Mouse (Mus musculus): ENCODE results near the gene Gm26920. TPM values are rescaled to one million over a fixed set of nuclear protein-coding genes. Genes with fewer than 3 reads are reported as not detected.
A peak's percentile ranks its signal among the peaks of the same experiment; 100 is the strongest.

The Gm26920 gene
- polyA plus RNA-seq, 2 experiments, result 0.23 TPM; not detected in 1

- Histone ChIP-seq H3K9me3 (ENCODE audit: control insufficient read depth, low read length) (no peaks in the 10 kb centered on the region), H3K4me2 (ENCODE audit: low read depth) (no peak overlapping the region), H3K9ac (replicated peaks) (no peak overlapping the region), H3K36me3 (replicated peaks; ENCODE audit: control insufficient read depth, insufficient read depth, low read depth) (no peaks in the 10 kb centered on the region; the same call in 1 of the 2 replicates), H3K27ac (no peak overlapping the region), H3K4me3 (ENCODE audit: insufficient read depth in 1 of 2, low read depth in 2 of 2, low read length in 2 of 2) (no peak overlapping the region), H3K4me1 (replicated peaks; ENCODE audit: control insufficient read depth in 2 of 2, insufficient read depth in 2 of 2, low read length in 1 of 2) (peaks cover 8% of the 10 kb centered on the region in 2 experiments), H3K27me3 (ENCODE audit: control insufficient read depth, insufficient read depth, low read length) (no peaks in the 10 kb centered on the region)
- 10% methylated on average over 3 of the region's 3 CpGs for WGBS (ENCODE audit: insufficient replicate concordance)
- DNase-seq (ENCODE audit: low read depth in 3 of 3, low spot score in 3 of 3) (no peak), ATAC-seq (ENCODE audit: insufficient read depth) (no peak)
- TF ChIP-seq CTCF (IDR thresholded peaks at IDR 0.05; ENCODE audit: low read depth) (no peak), EP300 (IDR thresholded peaks at IDR 0.05; ENCODE audit: low read depth) (no peak)
Measured at GRCm38 (mm10) chr7:30053591-30053990, 36.6 kb downstream of the Gm26920 start.

GRCm38 (mm10) chr7:30050882-30051548 is 39.2 kb downstream of the Gm26920 start, which contains the start of gene Zfp14:
Gene Zfp14 (minus strand): TSS chr7:30051380.
- TF ChIP-seq EP300 (IDR thresholded peaks at IDR 0.05; ENCODE audit: low read depth) (no peak), CTCF (IDR thresholded peaks at IDR 0.05; ENCODE audit: low read depth) (no peak)
- ATAC-seq (ENCODE audit: insufficient read depth), result peak; percentile 100
- under 1% methylated on average over 40 of the region's 40 CpGs for WGBS (ENCODE audit: insufficient replicate concordance)

GRCm38 (mm10) chr7:30048126-30048525 is 42.1 kb downstream of the Gm26920 start:
- Histone ChIP-seq H3K27me3 (ENCODE audit: control insufficient read depth, insufficient read depth, low read length) (no peaks in the 10 kb centered on the region), H3K4me2 (ENCODE audit: low read depth) (no peak overlapping the region), H3K36me3 (replicated peaks; ENCODE audit: control insufficient read depth, insufficient read depth, low read depth) (no peaks in the 10 kb centered on the region), H3K4me1 (replicated peaks; ENCODE audit: control insufficient read depth in 2 of 2, insufficient read depth in 2 of 2, low read length in 1 of 2) (peaks cover 8% of the 10 kb centered on the region in 2 experiments), H3K9me3 (ENCODE audit: control insufficient read depth, low read length) (no peaks in the 10 kb centered on the region), H3K4me3 (ENCODE audit: insufficient read depth in 1 of 2, low read depth in 2 of 2, low read length in 2 of 2) (no peak overlapping the region), H3K27ac (no peak overlapping the region), H3K9ac (replicated peaks) (no peak overlapping the region)
- no peak for TF ChIP-seq CTCF (IDR thresholded peaks at IDR 0.05; ENCODE audit: low read depth)
- TF ChIP-seq EP300 (IDR thresholded peaks at IDR 0.05; ENCODE audit: low read depth), result no peak
- ATAC-seq (ENCODE audit: insufficient read depth), result no peak
- no peak for DNase-seq (ENCODE audit: low read depth in 3 of 3, low spot score in 3 of 3)
- 69% methylated on average over 4 of the region's 4 CpGs for WGBS (ENCODE audit: insufficient replicate concordance)

More at GRCm38 (mm10) chr7:30050882-30051548, 39.2 kb downstream of the Gm26920 start, which contains the start of gene Zfp14:
- no peaks in the 10 kb centered on the region for H3K36me3 ChIP-seq (replicated peaks; ENCODE audit: control insufficient read depth, insufficient read depth, low read depth)
- no peaks in the 10 kb centered on the region for H3K9me3 ChIP-seq (ENCODE audit: control insufficient read depth, low read length)
- no peaks in the 10 kb centered on the region for H3K27me3 ChIP-seq (ENCODE audit: control insufficient read depth, insufficient read depth, low read length)
- H3K9ac ChIP-seq (replicated peaks), result peak within 1 kb of the TSS; percentile 64
- H3K4me1 ChIP-seq (replicated peaks; ENCODE audit: control insufficient read depth in 2 of 2, insufficient read depth in 2 of 2, low read length in 1 of 2), result peaks cover 8% of the 10 kb centered on the region in 2 experiments
- H3K27ac ChIP-seq, result no peak within 1 kb of the TSS
- peak within 1 kb of the TSS; percentile 79 for H3K4me2 ChIP-seq (ENCODE audit: low read depth)
- H3K4me3 ChIP-seq (ENCODE audit: insufficient read depth in 1 of 2, low read depth in 2 of 2, low read length in 2 of 2), result peak within 1 kb of the TSS; percentile 83 to 91
- DNase-seq (ENCODE audit: low read depth in 3 of 3, low spot score in 3 of 3), result peak; percentile 60 to 75 (median 66)

- TF ChIP-seq CTCF (IDR thresholded peaks at IDR 0.05; ENCODE audit: low read depth) (no peak), EP300 (IDR thresholded peaks at IDR 0.05; ENCODE audit: low read depth) (no peak)
- H3K4me1 ChIP-seq (replicated peaks; ENCODE audit: control insufficient read depth in 2 of 2, insufficient read depth in 2 of 2, low read length in 1 of 2), result no peaks in the 10 kb centered on the region
- H3K9ac ChIP-seq (replicated peaks), result no peak overlapping the region
- H3K27me3 ChIP-seq (ENCODE audit: control insufficient read depth, insufficient read depth, low read length), result no peaks in the 10 kb centered on the region
- DNase-seq (ENCODE audit: low read depth in 3 of 3, low spot score in 3 of 3), result no peak
- H3K9me3 ChIP-seq (ENCODE audit: control insufficient read depth, low read length), result no peaks in the 10 kb centered on the region
- no peak overlapping the region for H3K4me2 ChIP-seq (ENCODE audit: low read depth)
- H3K36me3 ChIP-seq (replicated peaks; ENCODE audit: control insufficient read depth, insufficient read depth, low read depth), result no peaks in the 10 kb centered on the region
- WGBS (ENCODE audit: insufficient replicate concordance), result 51% methylated on average over 9 of the region's 9 CpGs
- no peak for ATAC-seq (ENCODE audit: insufficient read depth)
- no peak overlapping the region for H3K4me3 ChIP-seq (ENCODE audit: insufficient read depth in 1 of 2, low read depth in 2 of 2, low read length in 2 of 2)
- H3K27ac ChIP-seq, result no peak overlapping the region
Measured at GRCm38 (mm10) chr7:30044354-30044753, 45.9 kb downstream of the Gm26920 start.

- Histone ChIP-seq H3K4me3 (ENCODE audit: insufficient read depth in 1 of 2, low read depth in 2 of 2, low read length in 2 of 2) (no peak overlapping the region), H3K27me3 (ENCODE audit: control insufficient read depth, insufficient read depth, low read length) (no peaks in the 10 kb centered on the region), H3K36me3 (replicated peaks; ENCODE audit: control insufficient read depth, insufficient read depth, low read depth) (no peaks in the 10 kb centered on the region), H3K9ac (replicated peaks) (no peak overlapping the region), H3K9me3 (ENCODE audit: control insufficient read depth, low read length) (no peaks in the 10 kb centered on the region), H3K4me2 (ENCODE audit: low read depth) (no peak overlapping the region), H3K4me1 (replicated peaks; ENCODE audit: control insufficient read depth in 2 of 2, insufficient read depth in 2 of 2, low read length in 1 of 2) (0 out of 4 replicates have a peak, but pooled peaks cover 0 to 2% of the 10 kb centered on the region in 2 experiments), H3K27ac (no peak overlapping the region)
- DNase-seq (ENCODE audit: low read depth in 3 of 3, low spot score in 3 of 3), result no peak
- ATAC-seq (ENCODE audit: insufficient read depth), result no peak
- WGBS (ENCODE audit: insufficient replicate concordance), result 90% methylated on average over 12 of the region's 12 CpGs
- TF ChIP-seq EP300 (IDR thresholded peaks at IDR 0.05; ENCODE audit: low read depth), result no peak
Measured at GRCm38 (mm10) chr7:30034331-30034730, 55.9 kb downstream of the Gm26920 start.
